Mouse (Mus musculus) frontal cortex, adult (tissue): ENCODE measurements at regions not wholly inside any gene's neighbourhood (a gene's known extent, or its start where the extent isn't known, plus 50 kb on each side); places are given as distances from the start of the nearest gene placed in this dataset.
"Not testable (repeated sequence)": the region's sequence is repeated elsewhere in the genome, so short reads cannot be mapped to it uniquely, and the experiment has no call there.

Experiments
- ATAC-seq: cut with Nextera tagmentation; 2 replicates; pipeline ENCODE4 v1.9.2; 2017; ENCODE audit warnings: mild to moderate bottlenecking, moderate library complexity, mixed read lengths; ENCODE audit not compliant: low TSS enrichment

- no peak for ATAC-seq
These were observed 180.7 kb upstream of the Plxna2 start for GRCm38 (mm10) chr1:194437301-194437700.

- ATAC-seq = no peak
These were observed 183.0 kb upstream of the Plxna2 start for GRCm38 (mm10) chr1:194435060-194435459.

- ATAC-seq = no peak
These were observed 189.4 kb upstream of the Plxna2 start for GRCm38 (mm10) chr1:194428586-194428985.

- ATAC-seq = no peak
These were observed 191.7 kb upstream of the Plxna2 start for GRCm38 (mm10) chr1:194426293-194426692.

GRCm38 (mm10) chr1:194424201-194424600, 193.8 kb upstream of the Plxna2 start:
- ATAC-seq = no peak

- no peak for ATAC-seq
These were observed 205.8 kb upstream of the Plxna2 start for GRCm38 (mm10) chr1:194412193-194412592.

GRCm38 (mm10) chr1:194411788-194412187, 206.2 kb upstream of the Plxna2 start:
- ATAC-seq = no peak

GRCm38 (mm10) chr1:194399281-194399680, 218.7 kb upstream of the Plxna2 start:
- ATAC-seq = no peak

- ATAC-seq = no peak
These were observed 221.1 kb upstream of the Plxna2 start for GRCm38 (mm10) chr1:194396754-194397460.

- no peak for ATAC-seq
These were observed 224.3 kb upstream of the Plxna2 start for GRCm38 (mm10) chr1:194393720-194394119.

- no peak for ATAC-seq
These were observed 227.8 kb upstream of the Plxna2 start for GRCm38 (mm10) chr1:194390202-194390601.

GRCm38 (mm10) chr1:194378135-194378534, 239.9 kb upstream of the Plxna2 start:
- ATAC-seq = no peak

- not testable (repeated sequence) for ATAC-seq
These were observed 244.5 kb upstream of the Plxna2 start for GRCm38 (mm10) chr1:194373511-194373910.

- ATAC-seq = no peak
These were observed 254.1 kb upstream of the Plxna2 start for GRCm38 (mm10) chr1:194363917-194364316.

GRCm38 (mm10) chr1:194363129-194363768, 254.8 kb upstream of the Plxna2 start:
- no peak for ATAC-seq

GRCm38 (mm10) chr1:194362298-194362697, 255.7 kb upstream of the Plxna2 start:
- ATAC-seq = no peak

GRCm38 (mm10) chr1:194361316-194361715, 256.7 kb upstream of the Plxna2 start:
- no peak for ATAC-seq

GRCm38 (mm10) chr1:194354332-194355120, 263.5 kb upstream of the Plxna2 start:
- ATAC-seq = no peak

- ATAC-seq = no peak
These were observed 272.5 kb upstream of the Plxna2 start for GRCm38 (mm10) chr1:194345304-194346033.

- no peak for ATAC-seq
These were observed 275.4 kb upstream of the Plxna2 start for GRCm38 (mm10) chr1:194342568-194342967.

- ATAC-seq = no peak
These were observed 276.3 kb upstream of the Plxna2 start for GRCm38 (mm10) chr1:194341758-194342157.
